Comparison of ENCODE assay signal across 14 mouse cellular contexts in genomic region chr2:110989539-110989938, GRCm38 (mm10). TPM values are rescaled to one million over a fixed set of nuclear protein-coding genes. Genes with fewer than 3 reads are reported as not detected.
A peak's percentile ranks its signal among the peaks of the same experiment; 100 is the strongest.
DNase-seq lines count a peak whose midpoint lies in the region; ATAC-seq and TF ChIP-seq lines count a peak whose summit lies in the region.
"Had no signal": no experiment of that assay in that cellular context is flagged by ENCODE, and none has a peak within 500 bp of the region (broad histone marks: within the 10 kb centered on the region; RNA-seq: fewer than 3 reads in every experiment).

No protein-coding gene starts in this region.

- 0 out of 2 replicates have a peak, but pooled peaks have one; percentile 34 for ATAC-seq in midbrain, embryonic 14.5 days (ENCODE audit: low FRiP score, low TSS enrichment)

- peak; percentile 4 for DNase-seq in embryo, embryonic 11 days
- DNase-seq in embryo, embryonic 9.5 days (ENCODE audit: extremely low spot score): no peak
- DNase-seq in kidney, adult 2 months: no peak
- DNase-seq in kidney, adult 11 months: no peak
- peak; percentile 39 for DNase-seq in midbrain, embryonic 14.5 days
- no peak for DNase-seq in midbrain, embryonic 10.5 days (ENCODE audit: low spot score)
- DNase-seq in retina, embryonic 14.5 days (ENCODE audit: low spot score): peak; percentile 58
- no peak for DNase-seq in thymus, postnatal 25 days
- DNase-seq: cerebellum, postnatal 25 days; lung, postnatal 10 days; right cerebral cortex, postnatal 4 days; thymus, postnatal 4 days had no signal

- H3K9ac ChIP-seq in midbrain, embryonic 14.5 days (replicated peaks; ENCODE audit: low read length): no peak overlapping the region
- H3K9ac ChIP-seq: heart, embryonic 12.5 days; limb, embryonic 13.5 days had no signal

- no peaks in the 10 kb centered on the region for H3K4me1 ChIP-seq in kidney, adult 2 months (ENCODE audit: control insufficient read depth, insufficient read depth, low read length)
- no peaks in the 10 kb centered on the region for H3K4me1 ChIP-seq in midbrain, embryonic 14.5 days (ENCODE audit: control insufficient read depth, insufficient read depth, low read length)
- no peaks in the 10 kb centered on the region for H3K4me1 ChIP-seq in midbrain, embryonic 10.5 days
- H3K4me1 ChIP-seq: heart, embryonic 12.5 days; limb, embryonic 13.5 days had no signal

- H3K36me3 ChIP-seq in kidney, adult 2 months (ENCODE audit: control insufficient read depth, insufficient read depth, low read length): no peaks in the 10 kb centered on the region
- H3K36me3 ChIP-seq in midbrain, embryonic 14.5 days (ENCODE audit: control insufficient read depth, insufficient read depth, low read length): no peaks in the 10 kb centered on the region
- H3K36me3 ChIP-seq in midbrain, embryonic 10.5 days: no peaks in the 10 kb centered on the region
- H3K36me3 ChIP-seq: heart, embryonic 12.5 days; limb, embryonic 13.5 days had no signal

- no peaks in the 10 kb centered on the region for H3K27me3 ChIP-seq in kidney, adult 2 months (replicated peaks; ENCODE audit: control insufficient read depth, insufficient read depth, low read length)
- no peaks in the 10 kb centered on the region for H3K27me3 ChIP-seq in midbrain, embryonic 14.5 days (ENCODE audit: control insufficient read depth, insufficient read depth, low read length)
- H3K27me3 ChIP-seq in midbrain, embryonic 10.5 days (ENCODE audit: low read depth, poor library complexity, severe bottlenecking): no peaks in the 10 kb centered on the region
- H3K27me3 ChIP-seq: heart, embryonic 12.5 days; limb, embryonic 13.5 days had no signal

- no peak overlapping the region for H3K4me3 ChIP-seq in kidney, adult 2 months (ENCODE audit: insufficient read depth, low read depth, low read length)
- no peak overlapping the region for H3K4me3 ChIP-seq in midbrain, embryonic 14.5 days (replicated peaks; ENCODE audit: low read depth, low read length)
- no peak overlapping the region for H3K4me3 ChIP-seq in midbrain, embryonic 10.5 days
- H3K4me3 ChIP-seq: heart, embryonic 12.5 days; limb, embryonic 13.5 days had no signal

- no peak for TF ChIP-seq POLR2A in kidney, adult 2 months (IDR thresholded peaks at IDR 0.05; ENCODE audit: low read depth, low read length)

- no peak overlapping the region for H3K4me2 ChIP-seq in midbrain, embryonic 14.5 days (ENCODE audit: low read length)
- H3K4me2 ChIP-seq: heart, embryonic 12.5 days; limb, embryonic 13.5 days had no signal

- TF ChIP-seq CTCF in kidney, adult 2 months (conservative IDR thresholded peaks at IDR 0.05; ENCODE audit: insufficient read depth, insufficient read length, low read depth, low read length): 0 out of 2 replicates have a peak, but pooled peaks have one; percentile 5

- WGBS in kidney, adult 2 months: 22% methylated on average over 4 of the region's 4 CpGs
- 81% methylated on average over 4 of the region's 4 CpGs for WGBS in midbrain, embryonic 14.5 days
- WGBS in midbrain, embryonic 10.5 days: 85% methylated on average over 4 of the region's 4 CpGs

- no peaks in the 10 kb centered on the region for H3K9me3 ChIP-seq in midbrain, embryonic 14.5 days (ENCODE audit: control insufficient read depth, low read length)
- H3K9me3 ChIP-seq in midbrain, embryonic 10.5 days (replicated peaks): no peaks in the 10 kb centered on the region
- H3K9me3 ChIP-seq: heart, embryonic 12.5 days; limb, embryonic 13.5 days had no signal

- no peak overlapping the region for H3K27ac ChIP-seq in kidney, adult 2 months (ENCODE audit: insufficient read depth, low read depth, low read length)
- no peak overlapping the region for H3K27ac ChIP-seq in midbrain, embryonic 14.5 days (replicated peaks; ENCODE audit: low read depth, low read length)
- H3K27ac ChIP-seq in midbrain, embryonic 10.5 days (replicated peaks): no peak overlapping the region
- H3K27ac ChIP-seq: limb, embryonic 13.5 days had no signal

RNA-seq across cellular contexts. Expression of gene Ano3, which starts 38.8 kb away (rescaled TPM):
- 0.02 TPM in 1 of 2 replicates, not detected in the other for polyA plus RNA-seq in kidney, adult 2 months (2012; rRNA removed)
- 0.59 and 0.72 TPM in 2 replicates for polyA plus RNA-seq in midbrain, embryonic 14.5 days (2014; fragmentation: Nextera tagmentation; extraction: Ambion mirVana)
- 1.8 and 2.6 TPM in 2 replicates for polyA plus RNA-seq in midbrain, embryonic 10.5 days (2016; fragmentation: Nextera tagmentation; extraction: Ambion mirVana)

Comparison
In these comparisons a context has a peak if more than half of its experiments do, and no peak if none do; other contexts are left out.
1. DNase-seq: peak in embryo, embryonic 11 days (single experiment), midbrain, embryonic 14.5 days (single experiment) and retina, embryonic 14.5 days (single experiment); none in embryo, embryonic 9.5 days (single experiment), kidney, adult 2 months (single experiment), kidney, adult 11 months (single experiment), midbrain, embryonic 10.5 days (single experiment) and thymus, postnatal 25 days (single experiment).